Mouse (Mus musculus) MEL (cell line): Measurements from ENCODE around the gene Zfp994. TPM values are rescaled to one million over a fixed set of nuclear protein-coding genes. Genes with fewer than 3 reads are reported as not detected.
"Not testable (repeated sequence)": the region's sequence is repeated elsewhere in the genome, so short reads cannot be mapped to it uniquely, and the experiment has no call there.

Source experiments
- DNase-seq: peaks from one replicate; pipeline ENCODE4 v3.0.0; 2011; ENCODE audit warnings: low read depth, low spot score
- H3K27ac ChIP-seq: 2 replicates; pipeline ENCODE4 v1.5.1; 2012; ENCODE audit warnings: low read depth, mild to moderate bottlenecking, control low read depth, low read length, moderate library complexity; ENCODE audit not compliant: control insufficient read depth
- H3K27me3 ChIP-seq, 2 experiments: fragments of 150-350 bp in 1 of 2; sonication (generic) in 1 of 2; 2 replicates each; pipeline ENCODE4 v1.6.1; 2012; ENCODE audit warnings: low read length in 2 of 2, mild to moderate bottlenecking in 2 of 2, improper control_type of control experiment in 1 of 2, moderate library complexity in 1 of 2; ENCODE audit not compliant: insufficient read depth in 2 of 2, control insufficient read depth in 1 of 2
- H3K36me3 ChIP-seq, 2 experiments: 2 replicates each; pipeline ENCODE4 v1.6.1; 2012 to 2014; ENCODE audit warnings: low read length in 2 of 2, improper control_type of control experiment in 1 of 2, inconsistent platforms in 1 of 2, mild to moderate bottlenecking in 1 of 2; ENCODE audit not compliant: insufficient read depth in 2 of 2, control insufficient read depth in 1 of 2
- H3K4me1 ChIP-seq, 2 experiments: fragments of 150-350 bp in 1 of 2; sonication (generic) in 1 of 2; 2 replicates each; pipeline ENCODE4 v1.6.1; 2012; ENCODE audit warnings: low read length in 2 of 2, improper control_type of control experiment in 1 of 2, mild to moderate bottlenecking in 1 of 2; ENCODE audit not compliant: insufficient read depth in 2 of 2, control insufficient read depth in 1 of 2
- H3K4me3 ChIP-seq, 2 experiments: fragments of 150-350 bp in 1 of 2; sonication (generic) in 1 of 2; 2 replicates each; pipeline ENCODE4 v1.5.1; 2012; ENCODE audit warnings: low read depth in 2 of 2, low read length in 2 of 2, mild to moderate bottlenecking in 2 of 2, moderate library complexity in 2 of 2, control low read depth in 1 of 2, improper control_type of control experiment in 1 of 2; ENCODE audit not compliant: control insufficient read depth in 1 of 2, insufficient read depth in 1 of 2
- H3K79me2 ChIP-seq: 2 replicates; pipeline ENCODE4 v1.6.1; 2012; ENCODE audit warnings: mild to moderate bottlenecking, low read length, moderate library complexity; ENCODE audit not compliant: control insufficient read depth, poor library complexity, insufficient read depth
- H3K9ac ChIP-seq: 2 replicates; pipeline ENCODE4 v1.6.1; 2012; ENCODE audit warnings: low read depth, mild to moderate bottlenecking, control low read depth, low read length, moderate library complexity; ENCODE audit not compliant: control insufficient read depth, poor library complexity, severe bottlenecking
- H3K9me3 ChIP-seq: fragments of 150-350 bp; sonication (generic); replicated peaks from 2 replicates; pipeline ENCODE4 v1.6.1; 2012; ENCODE audit warnings: mild to moderate bottlenecking, low read length, improper control_type of control experiment, moderate library complexity; ENCODE audit not compliant: insufficient read depth
- ELF1 ChIP-seq: IDR thresholded peaks from 2 replicates; pipeline ENCODE4 v1.6.1; 2014; ENCODE audit warnings: low read depth, mild to moderate bottlenecking, inconsistent platforms, low read length, improper control_type of control experiment, moderate library complexity
- HCFC1 ChIP-seq: IDR thresholded peaks from 2 replicates; pipeline ENCODE4 v1.6.1; 2012; ENCODE audit warnings: low read depth, mild to moderate bottlenecking, inconsistent platforms, low read length, improper control_type of control experiment, moderate library complexity
- NELFE ChIP-seq: IDR thresholded peaks from 2 replicates; pipeline ENCODE4 v1.6.1; 2011; ENCODE audit warnings: low read depth, low read length, improper control_type of control experiment
- POLR2A ChIP-seq, 2 experiments: IDR thresholded peaks; 2 replicates each; pipeline ENCODE4 v1.6.1; 2011 to 2012; ENCODE audit warnings: low read length in 2 of 2, mild to moderate bottlenecking in 2 of 2, control low read depth in 1 of 2, improper control_type of control experiment in 1 of 2, low read depth in 1 of 2, moderate library complexity in 1 of 2; ENCODE audit not compliant: control insufficient read depth in 1 of 2, insufficient read depth in 1 of 2, poor library complexity in 1 of 2
- SIN3A ChIP-seq: IDR thresholded peaks from 2 replicates; pipeline ENCODE4 v1.6.1; 2012; ENCODE audit warnings: low read length, improper control_type of control experiment, inconsistent platforms
- TBP ChIP-seq: IDR thresholded peaks from 2 replicates; pipeline ENCODE4 v1.8.0; 2011; ENCODE audit warnings: low read depth, low read length, improper control_type of control experiment
- TCF12 ChIP-seq: IDR thresholded peaks from 2 replicates; pipeline ENCODE4 v1.6.1; 2014; ENCODE audit warnings: low read depth, mild to moderate bottlenecking, inconsistent platforms, low read length, improper control_type of control experiment, moderate library complexity
- USF1 ChIP-seq: IDR thresholded peaks from 2 replicates; pipeline ENCODE4 v1.6.1; 2014; ENCODE audit warnings: low read depth, mild to moderate bottlenecking, inconsistent platforms, low read length, improper control_type of control experiment, moderate library complexity
- USF2 ChIP-seq, 2 experiments: IDR thresholded peaks; 2 replicates each; pipeline ENCODE4 v1.6.1; 2011 to 2012; ENCODE audit warnings: improper control_type of control experiment in 2 of 2, low read length in 2 of 2, borderline replicate concordance in 1 of 2, inconsistent platforms in 1 of 2, low read depth in 1 of 2, mild to moderate bottlenecking in 1 of 2; ENCODE audit not compliant: insufficient read depth in 1 of 2
- polyA plus RNA-seq, 2 experiments: library from polyadenylated mRNA; stranded (reverse) in 1 of 2; unstranded in 1 of 2; fragments of >175 nt in 1 of 2; fragments of >200 nt in 1 of 2; gene quantifications; 2 replicates each; pipeline versions ENCODE4 v1.2.1 to v1.2.4; 2012; ENCODE audit warnings: low replicate concordance in 2 of 2, low read depth in 1 of 2; ENCODE audit not compliant: insufficient read length in 2 of 2, insufficient read depth in 1 of 2, missing spikeins in 1 of 2
- total RNA-seq: library from RNA; depleted of rRNA; stranded (reverse); fragments of 300-350 nt; gene quantifications from 2 replicates; pipeline ENCODE4 v1.2.3, GENCODE M21; 2012; rRNA removed

Zfp994 gene
- 1.9 and 2.1 TPM in 2 replicates for total RNA-seq
- under 1 TPM in 1 of 2 experiments, not detected in 1; 0.99 TPM for polyA plus RNA-seq

DNA sequence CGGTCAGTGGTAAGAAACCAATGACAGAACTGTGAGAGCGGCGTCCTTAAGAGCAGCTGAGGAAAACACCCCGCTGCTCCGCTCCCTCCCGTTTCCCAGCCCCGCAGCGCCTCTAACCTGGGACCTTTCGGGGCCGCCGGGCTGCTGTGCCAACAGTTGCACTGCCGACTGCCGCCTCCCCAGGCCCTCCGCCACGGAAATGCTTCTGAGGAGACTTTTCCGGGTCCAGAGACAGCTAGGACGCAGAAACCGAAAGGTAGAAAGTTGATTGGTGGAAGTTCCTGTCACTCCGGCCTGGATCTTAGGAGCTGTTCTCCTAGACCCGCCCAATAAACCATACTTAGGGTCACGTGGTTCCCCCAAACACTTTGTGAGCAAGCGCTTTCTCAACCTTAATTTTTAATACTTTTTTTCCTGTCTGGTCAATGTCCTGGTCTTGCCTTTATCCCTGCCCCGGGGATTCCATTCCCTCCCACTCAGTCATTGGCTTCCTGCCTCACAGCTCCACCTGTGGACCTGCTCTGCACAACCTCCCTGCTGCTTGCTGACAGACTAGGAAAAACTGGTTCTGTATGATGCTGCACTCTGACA, at the start of gene Zfp994:
Gene Zfp994 (minus strand): TSS at position 195 of the 591 bp plus-strand sequence.
- not testable (repeated sequence) for H3K9me3 ChIP-seq, H3K36me3 ChIP-seq, H3K79me2 ChIP-seq, H3K27me3 ChIP-seq, H3K4me1 ChIP-seq
- DNase-seq = peak; percentile 97
- peak within 1 kb of the TSS; percentile 73 for H3K27ac ChIP-seq
- peak within 1 kb of the TSS; percentile 95 for H3K9ac ChIP-seq
- H3K4me3 ChIP-seq = peak within 1 kb of the TSS; percentile 74 to 97
- peak; percentile 58 for TF ChIP-seq SIN3A
- TF ChIP-seq USF2 (IDR thresholded peaks at IDR 0.05; ENCODE audit: borderline replicate concordance in 1 of 2, insufficient read depth in 1 of 2, low read depth in 1 of 2, low read length in 2 of 2) = 0 out of 4 replicates have a peak, but pooled peaks of 1 of the 2 experiments have one; percentile 28
- TF ChIP-seq TBP = 0 out of 2 replicates have a peak, but pooled peaks have one; percentile 29
- peak; percentile 60 for TF ChIP-seq HCFC1
- TF ChIP-seq ELF1 = peak; percentile 85
- TF ChIP-seq USF1 = peak; percentile 58; the same call in 1 of the 2 replicates
- TF ChIP-seq POLR2A (IDR thresholded peaks at IDR 0.05; ENCODE audit: control insufficient read depth in 1 of 2, insufficient read depth in 1 of 2, low read depth in 1 of 2, low read length in 2 of 2, poor library complexity in 1 of 2) = peak; percentile 51 to 60; a peak in 3 of 4 replicates
- peak; percentile 61 for TF ChIP-seq NELFE
- TF ChIP-seq TCF12 = peak; percentile 37; the same call in 1 of the 2 replicates

GRCm38 (mm10) chr17:22230701-22231100, 5.3 kb upstream of the Zfp994 start:
- not testable (repeated sequence) for H3K9ac ChIP-seq, H3K79me2 ChIP-seq, DNase-seq

GRCm38 (mm10) chr17:22225015-22225414, 401 bp downstream of the Zfp994 start:
- not testable (repeated sequence) for H3K79me2 ChIP-seq, H3K27me3 ChIP-seq, H3K4me1 ChIP-seq, H3K36me3 ChIP-seq, H3K9me3 ChIP-seq, DNase-seq
- H3K27ac ChIP-seq = peak overlapping the region; percentile 73
- H3K9ac ChIP-seq = peak overlapping the region; percentile 95
- H3K4me3 ChIP-seq = peak overlapping the region; percentile 74 to 97

More at GRCm38 (mm10) chr17:22230701-22231100, 5.3 kb upstream of the Zfp994 start:
- H3K36me3 ChIP-seq, H3K4me1 ChIP-seq, H3K9me3 ChIP-seq, H3K27me3 ChIP-seq, H3K4me3 ChIP-seq, H3K27ac ChIP-seq: not testable (repeated sequence)
